9 mouse cellular contexts compared by ENCODE assay signal in genomic region chr1:135672374-135672773, GRCm38 (mm10). TPM values are rescaled to one million over a fixed set of nuclear protein-coding genes. Genes with fewer than 3 reads are reported as not detected.
DNase-seq lines count a peak whose midpoint lies in the region; ATAC-seq lines count a peak whose summit lies in the region.
"Had no signal": no experiment of that assay in that cellular context is flagged by ENCODE, and none has a peak within 500 bp of the region (broad histone marks: within the 10 kb centered on the region; RNA-seq: fewer than 3 reads in every experiment).

No protein-coding gene starts in this region.

- no peaks in the 10 kb centered on the region for H3K27me3 ChIP-seq in heart, embryonic 11.5 days (ENCODE audit: control insufficient read depth, insufficient read depth, low read length)
- H3K27me3 ChIP-seq in liver, embryonic 13.5 days: no peaks in the 10 kb centered on the region
- no peaks in the 10 kb centered on the region for H3K27me3 ChIP-seq in heart, embryonic 15.5 days

- DNase-seq in heart, postnatal 36 days: no peak
- no peak for DNase-seq in liver, embryonic 13.5 days
- no peak for DNase-seq in liver
- no peak for DNase-seq in layer of hippocampus, adult 9-11 months

- peak overlapping the region; percentile 60 for H3K27ac ChIP-seq in heart, embryonic 11.5 days (ENCODE audit: low read depth, low read length)
- 0 out of 2 replicates have a peak overlapping the region, but pooled peaks have one; percentile 5 for H3K27ac ChIP-seq in liver, embryonic 13.5 days
- peak overlapping the region; percentile 89 for H3K27ac ChIP-seq in brown adipose tissue, adult 24 weeks (replicated peaks; ENCODE audit: low read depth, low read length)
- H3K27ac ChIP-seq in heart, embryonic 15.5 days: peak overlapping the region; percentile 50
- H3K27ac ChIP-seq: layer of hippocampus, adult 2 months had no signal

- no peak overlapping the region; the same call in 1 of the 2 replicates for H3K9ac ChIP-seq in heart, embryonic 11.5 days (ENCODE audit: low read depth, low read length)
- no peak overlapping the region for H3K9ac ChIP-seq in liver, embryonic 13.5 days
- H3K9ac ChIP-seq in heart, embryonic 15.5 days: no peak overlapping the region

- H3K4me1 ChIP-seq in heart, embryonic 11.5 days (ENCODE audit: control insufficient read depth, insufficient read depth, low read length): peaks cover 41% of the 10 kb centered on the region
- peaks cover 38% of the 10 kb centered on the region for H3K4me1 ChIP-seq in liver, embryonic 13.5 days (replicated peaks)
- peaks cover 58% of the 10 kb centered on the region for H3K4me1 ChIP-seq in brown adipose tissue, adult 24 weeks (ENCODE audit: control insufficient read depth, insufficient read depth, insufficient read length, low read length)
- peaks cover 61% of the 10 kb centered on the region for H3K4me1 ChIP-seq in heart, embryonic 15.5 days (replicated peaks)

- H3K4me2 ChIP-seq in heart, embryonic 11.5 days: 0 out of 2 replicates have a peak overlapping the region, but pooled peaks have one; percentile 7
- H3K4me2 ChIP-seq in liver, embryonic 13.5 days: no peak overlapping the region
- H3K4me2 ChIP-seq in heart, embryonic 15.5 days: no peak overlapping the region

- no peak for ATAC-seq in heart, embryonic 11.5 days (replicated peaks; ENCODE audit: insufficient number of reproducible peaks, low FRiP score, low TSS enrichment)
- ATAC-seq in liver, embryonic 13.5 days (ENCODE audit: low read depth): no peak
- no peak for ATAC-seq in heart, embryonic 15.5 days (replicated peaks; ENCODE audit: insufficient number of reproducible peaks, insufficient read depth, low FRiP score, low read depth)
- no peak for ATAC-seq in activated CD4-positive, CD25-positive, alpha-beta regulatory T cell, adult 4 months

- no peaks in the 10 kb centered on the region for H3K9me3 ChIP-seq in heart, embryonic 11.5 days (replicated peaks; ENCODE audit: control insufficient read depth, low read length)
- H3K9me3 ChIP-seq in liver, embryonic 13.5 days (replicated peaks): no peaks in the 10 kb centered on the region
- no peaks in the 10 kb centered on the region for H3K9me3 ChIP-seq in heart, embryonic 15.5 days (replicated peaks)

- H3K4me3 ChIP-seq in heart, embryonic 11.5 days (ENCODE audit: low read depth, low read length): no peak overlapping the region
- no peak overlapping the region for H3K4me3 ChIP-seq in liver, embryonic 13.5 days (replicated peaks)
- H3K4me3 ChIP-seq in brown adipose tissue, adult 24 weeks (ENCODE audit: insufficient read depth, low read depth, low read length): no peak overlapping the region
- no peak overlapping the region for H3K4me3 ChIP-seq in heart, embryonic 15.5 days
- H3K4me3 ChIP-seq: layer of hippocampus, adult 2 months had no signal

- intact Hi-C loops in heart, postnatal 36 days (cut with DNase I): no loop called here

- H3K36me3 ChIP-seq in heart, embryonic 11.5 days (ENCODE audit: control insufficient read depth, insufficient read depth, low read length): no peaks in the 10 kb centered on the region
- no peaks in the 10 kb centered on the region for H3K36me3 ChIP-seq in liver, embryonic 13.5 days
- no peaks in the 10 kb centered on the region for H3K36me3 ChIP-seq in heart, embryonic 15.5 days

- 59% methylated on average over 4 of the region's 4 CpGs for WGBS in heart, embryonic 11.5 days (ENCODE audit: insufficient replicate concordance)
- WGBS in liver, embryonic 13.5 days (ENCODE audit: insufficient replicate concordance): 67% methylated on average over 4 of the region's 4 CpGs
- 62% methylated on average over 4 of the region's 4 CpGs for WGBS in heart, embryonic 15.5 days

RNA-seq across cellular contexts. Expression of gene Csrp1, which starts 47.5 kb away (rescaled TPM):
- polyA plus RNA-seq in heart, embryonic 11.5 days (2014; fragmentation: Nextera tagmentation; extraction: Ambion mirVana): 183 and 209 TPM in 2 replicates
- total RNA-seq in heart, postnatal 36 days (2021): 10 to 100 TPM; 46.5 to 52.8 TPM
- 33.8 and 36.8 TPM in 2 replicates for polyA plus RNA-seq in liver, embryonic 13.5 days (2015; fragmentation: Nextera tagmentation; extraction: Ambion mirVana)
- polyA plus RNA-seq in brown adipose tissue, adult 24 weeks (2012; ENCODE audit: insufficient read depth, insufficient read length, missing spikeins): 33.7 and 37.2 TPM in 2 replicates
- 149 and 169 TPM in 2 replicates for polyA plus RNA-seq in heart, embryonic 15.5 days (2015; fragmentation: Nextera tagmentation; extraction: Ambion mirVana)
- 10 to 100 TPM; 14.5 to 35.2 TPM for polyA plus RNA-seq in activated CD4-positive, CD25-positive, alpha-beta regulatory T cell, adult 4 months (2017; shearing (Covaris generic))

Comparison
In these comparisons a context has a peak if more than half of its experiments do, and no peak if none do; other contexts are left out.
1. H3K27ac ChIP-seq: peak in every context shown above with its lines; median percentile 89 in brown adipose tissue, adult 24 weeks; 60 in heart, embryonic 11.5 days; 50 in heart, embryonic 15.5 days; 5 in liver, embryonic 13.5 days.